Mouse (Mus musculus) liver, postnatal 0 days (tissue): ENCODE results near the gene Ttc19.

Source experiments
- CTCF ChIP-seq: sonication (generic); IDR thresholded peaks from 2 replicates; pipeline ENCODE4 v1.5.1; 2016; ENCODE audit warnings: antibody characterized with exemption, low read depth
- EP300 ChIP-seq: IDR thresholded peaks from 2 replicates; pipeline ENCODE4 v1.6.1; 2016; ENCODE audit warnings: antibody characterized with exemption, low read depth, mild to moderate bottlenecking

GRCm38 (mm10) chr11:62343002-62343401, 61.7 kb downstream of the Ttc19 start:
- TF ChIP-seq CTCF (no peak), EP300 (no peak)
